Mouse (Mus musculus) gastrocnemius, postnatal 4 days (tissue): ENCODE results near the gene Gm42791. TPM values are rescaled to one million over a fixed set of nuclear protein-coding genes. Genes with fewer than 3 reads are reported as not detected.

Source experiments
- DNase-seq, 2 experiments: peaks; one replicate each; pipeline ENCODE4 v3.0.0; 2021 to 2022; ENCODE audit warnings: low spot score in 2 of 2, mixed read lengths in 2 of 2
- total RNA-seq, 2 experiments: library from RNA; stranded (reverse); gene quantifications; 2 replicates each; pipeline ENCODE4 v1.2.3; 2021

Gene Gm42791
- total RNA-seq, 2 experiments from 2014 or later: 1.5 to 3.6 TPM

- no peak for DNase-seq
Observed at GRCm38 (mm10) chr5:149009111-149009510, 14.2 kb upstream of the Gm42791 start.

- no peak for DNase-seq
Observed at GRCm38 (mm10) chr5:149007295-149007646, 12.3 kb upstream of the Gm42791 start.

- peak; percentile 100 for DNase-seq
Observed at GRCm38 (mm10) chr5:149006362-149007294, 11.7 kb upstream of the Gm42791 start.

GRCm38 (mm10) chr5:149005701-149006361 lies 10.9 kb upstream of the Gm42791 start:
- no peak for DNase-seq

- no peak for DNase-seq
Observed at GRCm38 (mm10) chr5:149005083-149005482, 10.1 kb upstream of the Gm42791 start.

GRCm38 (mm10) chr5:149003137-149003536 lies 8.2 kb upstream of the Gm42791 start:
- DNase-seq: no peak

- no peak for DNase-seq
Observed at GRCm38 (mm10) chr5:149002803-149003115, 7.8 kb upstream of the Gm42791 start.

- no peak for DNase-seq
Observed at GRCm38 (mm10) chr5:149002034-149002802, 7.3 kb upstream of the Gm42791 start.

GRCm38 (mm10) chr5:148999802-149000201 lies 4.9 kb upstream of the Gm42791 start:
- no peak for DNase-seq

- no peak for DNase-seq
Observed at GRCm38 (mm10) chr5:148998512-148998911, 3.6 kb upstream of the Gm42791 start.

- DNase-seq: no peak
Observed at GRCm38 (mm10) chr5:148996709-148997037, 1.7 kb upstream of the Gm42791 start.

- no peak for DNase-seq
Observed at GRCm38 (mm10) chr5:148995962-148996708, 1.2 kb upstream of the Gm42791 start.

GRCm38 (mm10) chr5:148994311-148994705 lies 639 bp downstream of the Gm42791 start:
- no peak for DNase-seq

GRCm38 (mm10) chr5:148992598-148992997 lies 2.3 kb downstream of the Gm42791 start:
- no peak for DNase-seq

GRCm38 (mm10) chr5:148990891-148991311 lies 4.0 kb downstream of the Gm42791 start:
- DNase-seq: no peak

- DNase-seq: no peak
Observed at GRCm38 (mm10) chr5:148989480-148989879, 5.5 kb downstream of the Gm42791 start.

GRCm38 (mm10) chr5:148984961-148985360 lies 10.0 kb downstream of the Gm42791 start:
- no peak for DNase-seq

- no peak for DNase-seq
Observed at GRCm38 (mm10) chr5:148983696-148984095, 11.3 kb downstream of the Gm42791 start.

GRCm38 (mm10) chr5:148983108-148983664 lies 11.8 kb downstream of the Gm42791 start:
- DNase-seq: no peak

- DNase-seq: no peak
Observed at GRCm38 (mm10) chr5:148982396-148982795, 12.6 kb downstream of the Gm42791 start.

GRCm38 (mm10) chr5:148980607-148981006 lies 14.3 kb downstream of the Gm42791 start:
- DNase-seq: no peak
